Mouse (Mus musculus) heart, adult 2 months (tissue): ENCODE measurements around the gene Trappc5. TPM values are rescaled to one million over a fixed set of nuclear protein-coding genes. Genes with fewer than 3 reads are reported as not detected.

Source experiments
- DNase-seq, 2 experiments: peaks; one replicate each; pipeline ENCODE4 v3.0.0; 2021
- H3K27ac ChIP-seq: fragments of 200-600 bp; 2 replicates; pipeline ENCODE4 v1.8.1; 2022
- H3K27me3 ChIP-seq: fragments of 200-500 bp; 2 replicates; pipeline ENCODE4 v1.6.1; 2012; ENCODE audit warnings: mild to moderate bottlenecking, low read length, inconsistent platforms, mixed read lengths; ENCODE audit not compliant: control insufficient read depth, insufficient read depth
- H3K36me3 ChIP-seq: fragments of 200-500 bp; 2 replicates; pipeline ENCODE4 v1.6.1; 2012; ENCODE audit warnings: low read length, inconsistent platforms; ENCODE audit not compliant: control insufficient read depth, insufficient read depth
- H3K4me1 ChIP-seq: fragments of 200-500 bp; 2 replicates; pipeline ENCODE4 v1.6.1; 2011; ENCODE audit warnings: low read length; ENCODE audit not compliant: control insufficient read depth, insufficient read depth
- H3K4me3 ChIP-seq: fragments of 200-600 bp; 2 replicates; pipeline ENCODE4 v1.8.1; 2022
- H3K79me2 ChIP-seq: fragments of 200-500 bp; replicated peaks from 2 replicates; pipeline ENCODE4 v1.6.1; 2012; ENCODE audit warnings: mild to moderate bottlenecking, inconsistent platforms, low read length, moderate library complexity, mixed read lengths; ENCODE audit not compliant: control insufficient read depth, insufficient read depth
- H3K9ac ChIP-seq: fragments of 200-500 bp; 2 replicates; pipeline ENCODE4 v1.6.1; 2012; ENCODE audit warnings: low read depth, mild to moderate bottlenecking, control low read depth, inconsistent platforms, low read length, mixed read lengths
- CTCF ChIP-seq: fragments of 200-600 bp; IDR thresholded peaks from 2 replicates; pipeline ENCODE4 v1.8.1; 2022; ENCODE audit warnings: antibody characterized with exemption, mild to moderate bottlenecking, moderate library complexity
- EP300 ChIP-seq: fragments of 200-500 bp; IDR thresholded peaks from 2 replicates; pipeline ENCODE4 v1.6.1; 2011; ENCODE audit warnings: low read depth, low read length, control low read depth; ENCODE audit not compliant: insufficient read depth
- POLR2A ChIP-seq: fragments of 200-500 bp; IDR thresholded peaks from 2 replicates; pipeline ENCODE4 v1.6.1; 2011; ENCODE audit warnings: mild to moderate bottlenecking, low read depth, low read length, control low read depth; ENCODE audit not compliant: insufficient read depth
- WGBS: fragments of 180-500 bp; shearing (Covaris S2); methylation state at CpG from one replicate; pipeline ENCODE4 v1.1.7; 2018; 5-methylcytosine and 5-hydroxymethylcytosine counted together
- intact Hi-C: fragments of 180-260 bp; cut with DNase I; formaldehyde crosslinking; loops from one replicate; pipeline ENCODE4 v1.15.1; 2025
- polyA plus RNA-seq: library from polyadenylated mRNA; depleted of rRNA; stranded (reverse); fragments of >200 nt; gene quantifications from 2 replicates; pipeline ENCODE4 v1.2.3, GENCODE M21; 2012
- total RNA-seq, 2 experiments: library from RNA; stranded (reverse); gene quantifications; 2 replicates each; pipeline ENCODE4 v1.2.3; 2021

Gene Trappc5
- total and polyA plus RNA-seq, 3 experiments = 17.6 to 19.9 (median 19.3) TPM

- TF ChIP-seq CTCF (no peak), EP300 (no peak), POLR2A (no peak)
- H3K79me2 ChIP-seq = no peaks in the 10 kb centered on the region
- no peak overlapping the region for H3K4me3 ChIP-seq
- no peak overlapping the region for H3K9ac ChIP-seq
- intact Hi-C loops = no loop called here
- DNase-seq = no peak
- H3K36me3 ChIP-seq = no peaks in the 10 kb centered on the region
- no peak overlapping the region for H3K27ac ChIP-seq
- WGBS = 63% methylated on average over 3 of the region's 3 CpGs
- no peaks in the 10 kb centered on the region for H3K4me1 ChIP-seq
- H3K27me3 ChIP-seq = no peaks in the 10 kb centered on the region
These were observed 14.7 kb downstream of the Trappc5 start for GRCm38 (mm10) chr8:3690774-3691173.

- H3K79me2 ChIP-seq = no peaks in the 10 kb centered on the region
- intact Hi-C loops = no loop called here
- TF ChIP-seq POLR2A (no peak), EP300 (no peak), CTCF (no peak)
- no peaks in the 10 kb centered on the region for H3K27me3 ChIP-seq
- H3K9ac ChIP-seq = no peak within 1 kb of the TSS
- no peak within 1 kb of the TSS for H3K4me3 ChIP-seq
- WGBS = 64% methylated on average over 3 of the region's 3 CpGs
- DNase-seq = peak in 1 of 2 experiments; percentile 4
- no peaks in the 10 kb centered on the region for H3K36me3 ChIP-seq
- H3K27ac ChIP-seq = no peak within 1 kb of the TSS
- no peaks in the 10 kb centered on the region for H3K4me1 ChIP-seq
These were observed 18.0 kb downstream of the Trappc5 start, which contains the start of gene Fcer2a for GRCm38 (mm10) chr8:3694121-3694520. Gene Fcer2a, minus strand, starts transcription at chr8:3694175.

- H3K27me3 ChIP-seq = no peaks in the 10 kb centered on the region
- WGBS = 79% methylated on average over 1 of the region's 1 CpGs
- no peaks in the 10 kb centered on the region for H3K36me3 ChIP-seq
- intact Hi-C loops = no loop called here
- no peaks in the 10 kb centered on the region for H3K4me1 ChIP-seq
- H3K27ac ChIP-seq = no peak overlapping the region
- H3K4me3 ChIP-seq = no peak overlapping the region
- TF ChIP-seq CTCF (no peak), EP300 (no peak), POLR2A (no peak)
- H3K9ac ChIP-seq = no peak overlapping the region
- no peak for DNase-seq
- no peaks in the 10 kb centered on the region for H3K79me2 ChIP-seq
These were observed 25.4 kb downstream of the Trappc5 start for GRCm38 (mm10) chr8:3701491-3701890.

GRCm38 (mm10) chr8:3705711-3706110 lies 29.6 kb downstream of the Trappc5 start:
- no peaks in the 10 kb centered on the region for H3K4me1 ChIP-seq
- H3K27ac ChIP-seq = no peak overlapping the region
- 34% methylated on average over 4 of the region's 4 CpGs for WGBS
- no peaks in the 10 kb centered on the region for H3K27me3 ChIP-seq
- H3K36me3 ChIP-seq = no peaks in the 10 kb centered on the region
- TF ChIP-seq CTCF (peak; percentile 47), POLR2A (no peak)
- intact Hi-C loops = no loop called here
- H3K9ac ChIP-seq = no peak overlapping the region
- H3K79me2 ChIP-seq = no peaks in the 10 kb centered on the region
- no peak for DNase-seq
- no peak overlapping the region for H3K4me3 ChIP-seq

GRCm38 (mm10) chr8:3707611-3708010 lies 31.5 kb downstream of the Trappc5 start:
- intact Hi-C loops = no loop called here
- no peaks in the 10 kb centered on the region for H3K79me2 ChIP-seq
- no peak for TF ChIP-seq POLR2A

GRCm38 (mm10) chr8:3710312-3710711 lies 34.2 kb downstream of the Trappc5 start:
- 82% methylated on average over 3 of the region's 3 CpGs for WGBS
- no peaks in the 10 kb centered on the region; the same call in none of the 2 replicates for H3K4me1 ChIP-seq
- intact Hi-C loops = no loop called here
- H3K9ac ChIP-seq = no peak overlapping the region
- H3K79me2 ChIP-seq = no peaks in the 10 kb centered on the region
- TF ChIP-seq POLR2A (no peak), EP300 (no peak), CTCF (no peak)
- H3K36me3 ChIP-seq = no peaks in the 10 kb centered on the region
- no peaks in the 10 kb centered on the region for H3K27me3 ChIP-seq
- DNase-seq = no peak
- H3K27ac ChIP-seq = no peak overlapping the region
- no peak overlapping the region for H3K4me3 ChIP-seq

More at GRCm38 (mm10) chr8:3707611-3708010, 31.5 kb downstream of the Trappc5 start:
- Histone ChIP-seq H3K9ac (no peak overlapping the region), H3K4me3 (no peak overlapping the region), H3K27ac (no peak overlapping the region), H3K27me3 (no peaks in the 10 kb centered on the region), H3K4me1 (no peaks in the 10 kb centered on the region; the same call in none of the 2 replicates), H3K36me3 (no peaks in the 10 kb centered on the region)
- DNase-seq = no peak
- WGBS = 48% methylated on average over 7 of the region's 7 CpGs
